Mouse (Mus musculus) hindbrain, postnatal 0 days (tissue): ENCODE results near the gene Rras. TPM values are rescaled to one million over a fixed set of nuclear protein-coding genes. Genes with fewer than 3 reads are reported as not detected.
A peak's percentile ranks its signal among the peaks of the same experiment; 100 is the strongest.

Experiments used
- ATAC-seq: fragments of 200-750 bp; cut with Nextera tagmentation; 2 replicates; pipeline ENCODE4 v1.8.0; 2017; ENCODE audit warnings: mild to moderate bottlenecking, moderate TSS enrichment, moderate library complexity
- DNase-seq: peaks from one replicate; pipeline ENCODE4 v3.0.0-alpha.2; 2015; ENCODE audit warnings: low spot score
- H3K27ac ChIP-seq: fragments of 300-500 bp; sonication (generic); 2 replicates; pipeline ENCODE4 v1.5.1; 2014; ENCODE audit warnings: mild to moderate bottlenecking
- H3K27me3 ChIP-seq: fragments of 300-500 bp; sonication (generic); 2 replicates; pipeline ENCODE4 v1.6.1; 2014; ENCODE audit warnings: low read length, mixed read lengths; ENCODE audit not compliant: insufficient read depth
- H3K36me3 ChIP-seq: fragments of 300-500 bp; sonication (generic); 2 replicates; pipeline ENCODE4 v1.6.1; 2014; ENCODE audit warnings: low read length, mixed read lengths; ENCODE audit not compliant: insufficient read depth
- H3K4me1 ChIP-seq: fragments of 300-500 bp; sonication (generic); 2 replicates; pipeline ENCODE4 v1.6.1; 2014; ENCODE audit warnings: antibody characterized with exemption, low read length, mixed read lengths; ENCODE audit not compliant: insufficient read depth
- H3K4me2 ChIP-seq: fragments of 300-500 bp; sonication (generic); 2 replicates; pipeline ENCODE4 v1.6.1; 2014; ENCODE audit warnings: low read depth, mild to moderate bottlenecking, low read length, moderate library complexity, mixed read lengths
- H3K4me3 ChIP-seq: fragments of 300-500 bp; sonication (generic); 2 replicates; pipeline ENCODE4 v1.5.1; 2014; ENCODE audit warnings: low read length
- H3K9ac ChIP-seq: fragments of 300-500 bp; sonication (generic); replicated peaks from 2 replicates; pipeline ENCODE4 v1.6.1; 2014; ENCODE audit warnings: mild to moderate bottlenecking, low read length, moderate library complexity, mixed read lengths
- H3K9me3 ChIP-seq: fragments of 300-500 bp; sonication (generic); 2 replicates; pipeline ENCODE4 v1.6.1; 2016; ENCODE audit warnings: low read length, mixed read lengths
- CTCF ChIP-seq: IDR thresholded peaks from 2 replicates; pipeline ENCODE4 v1.5.1; 2016; ENCODE audit warnings: antibody characterized with exemption, control low read depth, low read depth
- WGBS: fragments of 180-500 bp; shearing (Covaris S2); extraction: QIAGEN DNeasy Blood & Tissue Kit; methylation state at CpG from one replicate; pipeline ENCODE4 v1.1.7; 2014; 5-methylcytosine and 5-hydroxymethylcytosine counted together
- polyA plus RNA-seq: library from polyadenylated mRNA; unstranded; fragments of >200 nt; fragmentation: Nextera tagmentation; extraction: Ambion mirVana; gene quantifications from 2 replicates; pipeline ENCODE4 v1.2.1, GENCODE M21; 2015
- total RNA-seq: library from RNA; depleted of rRNA; stranded (reverse); fragments of >200 nt; gene quantifications from 2 replicates; pipeline ENCODE4 v1.2.3, GENCODE M21; 2014

The Rras gene
- total and polyA plus RNA-seq, 2 experiments from 2014 or later = 16.9 to 18.6 TPM

GRCm38 (mm10) chr7:45007846-45008245, 9.9 kb upstream of the Rras start:
- Histone ChIP-seq H3K4me2 (no peak overlapping the region), H3K36me3 (peaks cover 77% of the 10 kb centered on the region), H3K9ac (no peak overlapping the region), H3K27me3 (no peaks in the 10 kb centered on the region), H3K27ac (no peak overlapping the region), H3K4me3 (no peak overlapping the region), H3K4me1 (no peaks in the 10 kb centered on the region), H3K9me3 (no peaks in the 10 kb centered on the region)
- no peak for DNase-seq
- no peak for ATAC-seq
- TF ChIP-seq CTCF = no peak
- 90% methylated on average over 28 of the region's 30 CpGs for WGBS

GRCm38 (mm10) chr7:45008411-45008810, 9.3 kb upstream of the Rras start:
- TF ChIP-seq CTCF = no peak
- Histone ChIP-seq H3K27me3 (no peaks in the 10 kb centered on the region), H3K4me3 (no peak overlapping the region), H3K27ac (no peak overlapping the region), H3K4me1 (no peaks in the 10 kb centered on the region), H3K9me3 (no peaks in the 10 kb centered on the region), H3K36me3 (peaks cover 76% of the 10 kb centered on the region), H3K4me2 (no peak overlapping the region), H3K9ac (no peak overlapping the region)
- WGBS = 97% methylated on average over 16 of the region's 19 CpGs
- ATAC-seq = no peak
- no peak for DNase-seq

DNA sequence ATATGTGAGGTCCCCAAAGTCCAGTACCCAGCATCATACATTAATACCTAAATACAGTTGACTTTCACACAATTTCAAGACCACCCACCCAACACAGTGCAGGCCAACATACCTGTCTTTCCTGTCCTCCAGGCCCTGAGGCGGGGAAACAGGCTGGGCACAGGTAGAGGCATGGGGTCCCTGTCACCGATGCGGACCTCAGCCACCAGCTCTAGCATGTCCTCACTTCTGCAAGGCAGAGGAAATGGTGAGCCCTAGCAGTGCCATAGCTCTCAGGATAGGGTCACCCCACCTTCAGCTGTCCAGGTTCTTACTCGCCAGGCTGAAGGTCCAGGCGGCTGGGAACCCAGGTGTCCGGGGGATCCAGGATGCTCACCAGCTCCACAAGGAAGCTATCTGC, 5.8 kb upstream of the Rras start:
- Histone ChIP-seq H3K9ac (no peak overlapping the region), H3K4me1 (peaks cover 11% of the 10 kb centered on the region), H3K27me3 (no peaks in the 10 kb centered on the region), H3K4me2 (no peak overlapping the region), H3K4me3 (no peak overlapping the region), H3K27ac (no peak overlapping the region), H3K36me3 (peaks cover 45% of the 10 kb centered on the region), H3K9me3 (no peaks in the 10 kb centered on the region)
- DNase-seq = no peak
- WGBS = 98% methylated on average over 6 of the region's 6 CpGs
- no peak for TF ChIP-seq CTCF
- ATAC-seq = no peak

DNA sequence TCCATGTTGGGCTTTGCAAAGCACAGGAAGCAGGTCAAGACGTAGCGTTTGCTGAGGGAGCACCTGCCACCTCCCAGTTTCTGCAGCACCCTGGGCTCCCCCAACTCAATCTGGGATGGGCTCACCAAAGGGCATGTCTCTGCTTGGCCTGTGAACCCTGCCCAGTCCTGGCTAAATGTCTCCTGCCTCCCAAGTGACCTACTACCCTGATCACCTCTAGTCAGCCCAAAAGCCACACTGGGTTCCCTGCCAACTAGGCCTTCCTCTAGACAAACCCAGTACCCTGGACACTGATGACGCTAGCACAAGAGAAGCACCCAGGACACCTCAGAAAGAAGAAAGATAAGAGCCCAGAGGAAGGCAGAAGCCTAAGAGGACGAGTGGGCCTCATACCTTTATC, 4.9 kb upstream of the Rras start:
- no peak for TF ChIP-seq CTCF
- no peak overlapping the region for H3K27ac ChIP-seq
- 88% methylated on average over 4 of the region's 4 CpGs for WGBS
- peaks cover 37% of the 10 kb centered on the region for H3K36me3 ChIP-seq
- no peak overlapping the region for H3K4me2 ChIP-seq
- DNase-seq = no peak
- no peaks in the 10 kb centered on the region for H3K9me3 ChIP-seq
- H3K27me3 ChIP-seq = no peaks in the 10 kb centered on the region
- H3K4me1 ChIP-seq = peaks cover 14% of the 10 kb centered on the region
- H3K4me3 ChIP-seq = no peak overlapping the region
- ATAC-seq = no peak
- no peak overlapping the region for H3K9ac ChIP-seq

- no peak for TF ChIP-seq CTCF
- Histone ChIP-seq H3K9me3 (no peaks in the 10 kb centered on the region), H3K4me3 (no peak overlapping the region), H3K4me1 (peaks cover 14% of the 10 kb centered on the region), H3K36me3 (peaks cover 35% of the 10 kb centered on the region), H3K27me3 (no peaks in the 10 kb centered on the region), H3K27ac (no peak overlapping the region), H3K9ac (no peak overlapping the region), H3K4me2 (no peak overlapping the region)
- ATAC-seq (no peak), DNase-seq (no peak)
- WGBS = 94% methylated on average over 16 of the region's 16 CpGs
Measured at GRCm38 (mm10) chr7:45013366-45014095, 4.2 kb upstream of the Rras start.

GRCm38 (mm10) chr7:45014096-45014451, 3.7 kb upstream of the Rras start:
- Histone ChIP-seq H3K27me3 (no peaks in the 10 kb centered on the region), H3K4me3 (no peak overlapping the region), H3K9me3 (no peaks in the 10 kb centered on the region), H3K36me3 (peaks cover 35% of the 10 kb centered on the region), H3K9ac (0 out of 2 replicates have a peak overlapping the region, but pooled peaks have one; percentile 21), H3K4me1 (peaks cover 14% of the 10 kb centered on the region), H3K4me2 (no peak overlapping the region), H3K27ac (no peak overlapping the region)
- no peak for TF ChIP-seq CTCF
- 93% methylated on average over 3 of the region's 3 CpGs for WGBS
- no peak for DNase-seq
- no peak for ATAC-seq

- TF ChIP-seq CTCF = no peak
- H3K36me3 ChIP-seq = peaks cover 24% of the 10 kb centered on the region
- no peak for ATAC-seq
- no peaks in the 10 kb centered on the region for H3K27me3 ChIP-seq
- WGBS = 2% methylated on average over 20 of the region's 20 CpGs
- H3K27ac ChIP-seq = peak overlapping the region; percentile 83
- no peaks in the 10 kb centered on the region for H3K9me3 ChIP-seq
- H3K4me1 ChIP-seq = peaks cover 14% of the 10 kb centered on the region
- peak overlapping the region; percentile 65 for H3K4me3 ChIP-seq
- DNase-seq = no peak
- H3K9ac ChIP-seq = peak overlapping the region; percentile 89
- H3K4me2 ChIP-seq = peak overlapping the region; percentile 81
Measured at GRCm38 (mm10) chr7:45015344-45015956, 2.3 kb upstream of the Rras start.
